Mouse (Mus musculus): ENCODE data around the gene Cep19. TPM values are rescaled to one million over a fixed set of nuclear protein-coding genes. Genes with fewer than 3 reads are reported as not detected.

Cep19 gene
- total RNA-seq (2021) (1 to 10 TPM; 8.6 to 9.8 TPM), polyA plus RNA-seq (2012; rRNA removed) (8.8 and 9.7 TPM in 2 replicates)
- long read RNA-seq, transcript Cep19-202 (4 exons, 1,718 nt), result major isoform, 11 of 38 reads
- long read RNA-seq, partial matches to known transcripts, result 0 of 38 reads
- long read RNA-seq, other reads (novel, unspliced or antisense), result 27 of 38 reads

- intact Hi-C loops (cut with DNase I), result loop anchor here (2.0 kb wide), 1 partner anchor 21 kb away; the partner anchor contains the start of gene Pak2
- H3K79me2 ChIP-seq (replicated peaks; ENCODE audit: control insufficient read depth, insufficient read depth, low read length), result no peaks in the 10 kb centered on the region
Observed at GRCm38 (mm10) chr16:32099638-32100150, at the start of gene Cep19, which contains the start of gene Pigx. Gene Cep19, plus strand, starts transcription at chr16:32099800. Gene Pigx, minus strand, starts transcription at chr16:32099740.

GRCm38 (mm10) chr16:32058817-32059216 lies 40.8 kb upstream of the Cep19 start:
- Histone ChIP-seq H3K9ac (ENCODE audit: low read depth, low read length) (no peak overlapping the region), H3K36me3 (ENCODE audit: control insufficient read depth, insufficient read depth, low read length) (peaks cover 12% of the 10 kb centered on the region), H3K4me3 (no peak overlapping the region), H3K4me1 (ENCODE audit: control insufficient read depth, insufficient read depth, low read length) (peaks cover 12% of the 10 kb centered on the region), H3K79me2 (replicated peaks; ENCODE audit: control insufficient read depth, insufficient read depth, low read length) (peaks cover 4% of the 10 kb centered on the region), H3K27ac (no peak overlapping the region), H3K27me3 (ENCODE audit: control insufficient read depth, insufficient read depth, low read length) (no peaks in the 10 kb centered on the region)
- intact Hi-C loops (cut with DNase I), result no loop called here
- DNase-seq, result no peak
- TF ChIP-seq EP300 (IDR thresholded peaks at IDR 0.05; ENCODE audit: insufficient read depth, low read depth, low read length), result no peak
- TF ChIP-seq CTCF (IDR thresholded peaks at IDR 0.05), result no peak
- TF ChIP-seq POLR2A (IDR thresholded peaks at IDR 0.05; ENCODE audit: insufficient read depth, low read depth, low read length), result no peak
- 70% methylated on average over 5 of the region's 5 CpGs for WGBS

More at GRCm38 (mm10) chr16:32099638-32100150, at the start of gene Cep19, which contains the start of gene Pigx:
- peak within 1 kb of the TSS; percentile 75 for H3K4me3 ChIP-seq
- TF ChIP-seq CTCF (IDR thresholded peaks at IDR 0.05) (no peak), POLR2A (IDR thresholded peaks at IDR 0.05; ENCODE audit: insufficient read depth, low read depth, low read length) (peak; percentile 74), EP300 (IDR thresholded peaks at IDR 0.05; ENCODE audit: insufficient read depth, low read depth, low read length) (0 out of 2 replicates have a peak, but pooled peaks have one; percentile 37)
- peak; percentile 93 to 94 for DNase-seq
- H3K27ac ChIP-seq, result peak within 1 kb of the TSS; percentile 93
- WGBS, result under 1% methylated on average over 34 of the region's 34 CpGs
- peak within 1 kb of the TSS; percentile 84 for H3K9ac ChIP-seq (ENCODE audit: low read depth, low read length)
- peaks cover 3% of the 10 kb centered on the region for H3K4me1 ChIP-seq (ENCODE audit: control insufficient read depth, insufficient read depth, low read length)
- H3K27me3 ChIP-seq (ENCODE audit: control insufficient read depth, insufficient read depth, low read length), result no peaks in the 10 kb centered on the region
- H3K36me3 ChIP-seq (ENCODE audit: control insufficient read depth, insufficient read depth, low read length), result no peaks in the 10 kb centered on the region

GRCm38 (mm10) chr16:32059840-32060523 lies 39.6 kb upstream of the Cep19 start:
- Histone ChIP-seq H3K4me1 (ENCODE audit: control insufficient read depth, insufficient read depth, low read length) (peaks cover 17% of the 10 kb centered on the region), H3K79me2 (replicated peaks; ENCODE audit: control insufficient read depth, insufficient read depth, low read length) (peaks cover 6% of the 10 kb centered on the region), H3K27me3 (ENCODE audit: control insufficient read depth, insufficient read depth, low read length) (no peaks in the 10 kb centered on the region), H3K36me3 (ENCODE audit: control insufficient read depth, insufficient read depth, low read length) (peaks cover 15% of the 10 kb centered on the region), H3K4me3 (no peak overlapping the region), H3K9ac (ENCODE audit: low read depth, low read length) (no peak overlapping the region), H3K27ac (no peak overlapping the region)
- intact Hi-C loops (cut with DNase I), result no loop called here
- WGBS, result 29% methylated on average over 6 of the region's 6 CpGs
- no peak for DNase-seq
- no peak for TF ChIP-seq POLR2A (IDR thresholded peaks at IDR 0.05; ENCODE audit: insufficient read depth, low read depth, low read length)
- no peak for TF ChIP-seq CTCF (IDR thresholded peaks at IDR 0.05)
- TF ChIP-seq EP300 (IDR thresholded peaks at IDR 0.05; ENCODE audit: insufficient read depth, low read depth, low read length), result no peak

- intact Hi-C loops (cut with DNase I), result no loop called here
- TF ChIP-seq POLR2A (IDR thresholded peaks at IDR 0.05; ENCODE audit: insufficient read depth, low read depth, low read length), result no peak
- no peak for TF ChIP-seq EP300 (IDR thresholded peaks at IDR 0.05; ENCODE audit: insufficient read depth, low read depth, low read length)
- no peak for TF ChIP-seq CTCF (IDR thresholded peaks at IDR 0.05)
- Histone ChIP-seq H3K27ac (no peak overlapping the region), H3K4me1 (ENCODE audit: control insufficient read depth, insufficient read depth, low read length) (peaks cover 29% of the 10 kb centered on the region), H3K79me2 (replicated peaks; ENCODE audit: control insufficient read depth, insufficient read depth, low read length) (peaks cover 9% of the 10 kb centered on the region), H3K36me3 (ENCODE audit: control insufficient read depth, insufficient read depth, low read length) (peaks cover 15% of the 10 kb centered on the region), H3K27me3 (ENCODE audit: control insufficient read depth, insufficient read depth, low read length) (no peaks in the 10 kb centered on the region), H3K9ac (ENCODE audit: low read depth, low read length) (no peak overlapping the region), H3K4me3 (no peak overlapping the region)
- DNase-seq, result no peak
- 30% methylated on average over 2 of the region's 2 CpGs for WGBS
Observed at GRCm38 (mm10) chr16:32062226-32062625, 37.4 kb upstream of the Cep19 start.

- Histone ChIP-seq H3K27me3 (ENCODE audit: control insufficient read depth, insufficient read depth, low read length) (no peaks in the 10 kb centered on the region), H3K4me3 (no peak overlapping the region), H3K27ac (no peak overlapping the region), H3K79me2 (replicated peaks; ENCODE audit: control insufficient read depth, insufficient read depth, low read length) (peaks cover 8% of the 10 kb centered on the region), H3K36me3 (ENCODE audit: control insufficient read depth, insufficient read depth, low read length) (peaks cover 8% of the 10 kb centered on the region), H3K9ac (ENCODE audit: low read depth, low read length) (no peak overlapping the region), H3K4me1 (ENCODE audit: control insufficient read depth, insufficient read depth, low read length) (peaks cover 27% of the 10 kb centered on the region)
- TF ChIP-seq EP300 (IDR thresholded peaks at IDR 0.05; ENCODE audit: insufficient read depth, low read depth, low read length) (no peak), CTCF (IDR thresholded peaks at IDR 0.05) (no peak)
- DNase-seq, result no peak
- intact Hi-C loops (cut with DNase I), result no loop called here
- WGBS, result 38% methylated on average over 7 of the region's 7 CpGs
Observed at GRCm38 (mm10) chr16:32063900-32064299, 35.7 kb upstream of the Cep19 start.

GRCm38 (mm10) chr16:32066899-32067298 lies 32.7 kb upstream of the Cep19 start:
- Histone ChIP-seq H3K79me2 (replicated peaks; ENCODE audit: control insufficient read depth, insufficient read depth, low read length) (peaks cover 10% of the 10 kb centered on the region), H3K27me3 (ENCODE audit: control insufficient read depth, insufficient read depth, low read length) (no peaks in the 10 kb centered on the region), H3K36me3 (ENCODE audit: control insufficient read depth, insufficient read depth, low read length) (peaks cover 3% of the 10 kb centered on the region), H3K4me1 (ENCODE audit: control insufficient read depth, insufficient read depth, low read length) (peaks cover 25% of the 10 kb centered on the region), H3K9ac (ENCODE audit: low read depth, low read length) (no peak overlapping the region), H3K27ac (no peak overlapping the region), H3K4me3 (no peak overlapping the region)
- TF ChIP-seq EP300 (IDR thresholded peaks at IDR 0.05; ENCODE audit: insufficient read depth, low read depth, low read length), result no peak
- 96% methylated on average over 1 of the region's 1 CpGs for WGBS
- no peak for DNase-seq
- intact Hi-C loops (cut with DNase I), result no loop called here
